Mouse (Mus musculus) adrenal gland, postnatal 25 days (tissue): ENCODE measurements around the gene Kctd2. TPM values are rescaled to one million over a fixed set of nuclear protein-coding genes. Genes with fewer than 3 reads are reported as not detected.
A peak's percentile ranks its signal among the peaks of the same experiment; 100 is the strongest.
"Not testable (repeated sequence)": the region's sequence is repeated elsewhere in the genome, so short reads cannot be mapped to it uniquely, and the experiment has no call there.

Experiments used
- DNase-seq: peaks from one replicate; pipeline ENCODE4 v3.0.0; 2021; ENCODE audit warnings: mixed read lengths
- microRNA-seq, 2 experiments: library from miRNA; unstranded; fragments of <30 nt; microRNA quantifications; one replicate each; pipeline ENCODE4 v1.2.0; 2021
- total RNA-seq: library from RNA; stranded (reverse); gene quantifications from 2 replicates; pipeline ENCODE4 v1.2.3, GENCODE M21; 2021

The Kctd2 gene
- total RNA-seq, 1 experiment from 2014 or later = 72.4 TPM

DNA sequence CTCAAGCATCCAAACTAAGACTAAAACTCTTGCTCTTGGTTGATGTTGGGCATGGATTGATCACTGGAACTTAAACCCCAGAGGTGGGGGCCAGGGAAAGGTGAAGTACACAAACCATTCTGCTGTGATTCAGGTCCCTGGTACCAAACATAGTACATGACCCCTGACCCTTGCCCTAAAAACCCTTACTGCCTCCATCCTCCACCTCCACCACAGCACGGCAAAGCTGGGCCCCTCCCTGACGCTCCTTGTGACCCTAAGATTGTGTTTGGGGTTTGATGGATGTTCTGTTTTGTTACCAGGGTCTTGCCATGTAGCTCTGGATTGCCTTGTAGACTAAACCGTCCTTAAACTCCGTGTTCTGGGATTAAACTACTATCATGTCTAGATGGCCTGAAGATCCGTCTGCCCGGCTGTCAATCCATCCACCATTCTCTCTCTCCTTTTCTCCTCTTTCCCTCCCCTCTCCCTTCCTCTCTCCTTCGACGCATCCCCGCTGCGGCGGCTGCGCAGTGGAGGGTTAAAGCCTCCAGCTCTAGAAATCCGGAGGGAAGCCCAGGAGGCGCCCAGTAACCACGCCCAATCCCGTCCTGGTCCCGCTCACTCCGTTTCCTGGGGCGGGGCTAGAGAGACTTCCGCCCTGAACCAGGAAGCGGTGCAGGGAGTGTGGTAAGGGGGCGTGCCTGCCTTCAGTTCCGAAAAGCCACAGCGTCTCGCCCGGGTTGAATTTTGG lies 55.3 kb downstream of the Kctd2 start, which contains the start of gene Armc7:
Gene Armc7 (plus strand): TSS at position 643 of the 733 bp plus-strand sequence.
- DNase-seq = peak; percentile 93

DNA sequence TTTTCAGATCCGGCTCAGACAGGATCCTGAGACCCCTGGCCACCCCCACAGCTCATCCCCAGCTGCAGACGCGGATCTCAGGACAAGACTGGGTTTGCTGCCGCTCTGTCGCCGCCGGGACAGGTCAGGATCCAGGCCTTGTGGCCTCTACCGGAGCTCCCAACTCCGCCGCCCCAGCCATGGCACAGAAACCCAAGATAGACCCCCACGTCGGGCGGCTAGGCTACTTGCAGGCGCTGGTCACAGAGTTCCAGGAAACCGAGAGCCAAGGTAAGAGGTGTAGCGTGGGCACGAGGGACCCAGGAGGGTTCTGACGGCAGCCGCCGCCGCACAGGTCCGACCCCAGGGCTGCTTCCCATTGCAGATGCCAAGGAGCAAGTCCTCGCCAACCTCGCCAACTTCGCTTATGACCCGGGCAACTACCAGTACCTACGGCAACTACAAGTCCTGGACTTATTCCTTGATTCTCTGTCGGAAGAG lies 55.9 kb downstream of the Kctd2 start:
- DNase-seq = no peak

DNA sequence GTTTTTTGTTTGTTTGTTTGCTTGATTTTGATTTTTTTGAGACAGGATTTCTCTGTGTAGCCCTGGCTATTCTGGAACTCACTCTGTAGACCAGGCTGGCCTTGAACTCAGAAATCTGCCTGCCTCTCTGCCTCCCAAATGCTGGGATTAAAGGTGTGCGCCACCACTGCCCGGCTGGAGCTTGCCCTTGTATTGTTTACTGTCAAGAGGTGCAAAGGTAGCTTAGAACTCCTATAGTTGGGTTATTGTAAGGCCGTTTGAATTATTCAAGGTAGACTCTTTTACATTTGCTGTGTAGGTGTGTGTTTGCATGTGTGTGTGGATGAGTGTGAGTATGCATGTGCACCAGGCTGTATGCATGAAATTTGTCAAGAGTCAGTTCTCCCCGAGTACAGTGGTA lies 56.7 kb downstream of the Kctd2 start:
- DNase-seq = not testable (repeated sequence)

DNA sequence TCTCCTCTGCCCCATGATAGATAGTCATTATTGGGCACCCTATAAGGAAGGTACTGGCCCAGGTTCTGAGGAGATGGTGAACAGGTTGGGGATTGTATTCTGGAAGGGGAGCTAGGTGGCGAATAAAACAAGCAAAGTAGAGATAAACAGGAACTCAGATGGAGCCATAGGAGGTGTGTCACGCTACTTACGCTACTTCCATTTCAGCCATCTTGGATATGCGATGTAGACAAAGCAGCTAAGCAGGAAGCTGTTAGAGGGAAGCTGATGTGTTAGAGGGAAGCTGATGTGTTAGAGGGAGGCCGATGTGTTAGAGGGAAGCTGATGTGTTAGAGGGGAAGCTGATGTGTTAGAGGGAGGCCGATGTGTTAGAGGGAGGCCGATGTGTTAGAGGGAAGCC lies 57.5 kb downstream of the Kctd2 start:
- not testable (repeated sequence) for DNase-seq

DNA sequence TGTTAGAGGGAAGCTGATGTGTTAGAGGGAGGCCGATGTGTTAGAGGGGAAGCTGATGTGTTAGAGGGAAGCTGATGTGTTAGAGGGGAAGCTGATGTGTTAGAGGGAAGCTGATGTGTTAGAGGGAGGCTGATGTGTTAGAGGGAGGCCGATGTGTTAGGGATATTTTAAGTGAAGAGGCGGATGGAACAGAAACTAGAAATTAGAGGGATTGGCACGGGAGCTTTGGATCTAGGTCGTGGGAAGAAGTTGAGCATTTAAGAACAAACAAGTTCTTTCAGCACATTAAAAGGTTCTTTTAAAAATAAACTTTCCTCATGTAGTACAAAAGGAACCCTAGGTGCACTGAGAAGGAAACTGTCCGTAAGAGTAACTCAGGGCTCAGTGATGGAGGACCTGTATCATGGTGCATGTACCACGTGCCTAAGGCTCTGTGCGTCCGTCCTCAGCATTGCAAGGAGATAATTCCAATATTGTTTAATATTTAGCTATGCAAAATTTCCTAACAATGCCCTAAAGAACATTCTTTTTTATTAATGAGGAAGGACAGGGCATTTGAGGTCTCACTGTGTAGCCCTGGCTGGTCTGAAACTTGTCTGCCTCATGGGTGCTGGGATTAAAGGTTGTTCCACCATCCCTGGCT lies 58.5 kb downstream of the Kctd2 start:
- DNase-seq = no peak

Small RNAs within 50 kb of the gene (microRNA-seq; reads per million reads assigned to microRNA genes)
- 0 reads per million in 2 experiments for gene Mir3968

Other genes with a start within 250 kb of the Kctd2 start
- gene Tmem104, start 232.6 kb upstream of the Kctd2 start, total RNA-seq = 19.9 and 22.3 TPM in 2 replicates
- gene Nat9, start 232.3 kb upstream of the Kctd2 start, total RNA-seq = 37.3 and 38.1 TPM in 2 replicates
- 2.5 and 3.5 TPM in 2 replicates for gene Grin2c, start 152.9 kb upstream of the Kctd2 start, total RNA-seq
- 1,338 and 1,408 TPM in 2 replicates for gene Fdxr, start 143.1 kb upstream of the Kctd2 start, total RNA-seq
- gene Fads6, start 122.5 kb upstream of the Kctd2 start, total RNA-seq = 75.5 and 93.9 TPM in 2 replicates
- not detected in 2 replicates for gene Otop2, start 113.0 kb upstream of the Kctd2 start, total RNA-seq
- 0.62 and 0.79 TPM in 2 replicates for gene Ush1g, start 98.1 kb upstream of the Kctd2 start, total RNA-seq
- gene Otop3, start 85.4 kb upstream of the Kctd2 start, total RNA-seq = not detected in 2 replicates
- gene Hid1, start 52.4 kb upstream of the Kctd2 start, total RNA-seq = 13.2 and 14.8 TPM in 2 replicates
- 59.1 and 82.5 TPM in 2 replicates for gene Cdr2l, start 38.2 kb upstream of the Kctd2 start, total RNA-seq
- 140 and 153 TPM in 2 replicates for gene Mrpl58, start 16.4 kb upstream of the Kctd2 start, total RNA-seq
- 518 and 521 TPM in 2 replicates for gene Atp5h, start 166 bp upstream of the Kctd2 start, total RNA-seq
- 0.21 TPM in 1 of 2 replicates, not detected in the other for gene Trim80, start 20.4 kb downstream of the Kctd2 start, total RNA-seq
- gene Slc16a5, start 42.3 kb downstream of the Kctd2 start, total RNA-seq = not detected in 2 replicates
- 11.4 and 11.5 TPM in 2 replicates for gene Armc7, start 55.5 kb downstream of the Kctd2 start, total RNA-seq
- gene Nt5c, start 71.7 kb downstream of the Kctd2 start, total RNA-seq = 131 and 151 TPM in 2 replicates
- 91.7 and 92.8 TPM in 2 replicates for gene Jpt1, start 94.3 kb downstream of the Kctd2 start, total RNA-seq
- 254 and 263 TPM in 2 replicates for gene Sumo2, start 116.1 kb downstream of the Kctd2 start, total RNA-seq
- gene Nup85, start 144.3 kb downstream of the Kctd2 start, total RNA-seq = 54.0 and 60.7 TPM in 2 replicates
- 89.3 and 99.8 TPM in 2 replicates for gene Mrps7, start 183.8 kb downstream of the Kctd2 start, total RNA-seq
- 25.4 and 31.1 TPM in 2 replicates for gene Gga3, start 183.9 kb downstream of the Kctd2 start, total RNA-seq
- gene Mif4gd, start 192.8 kb downstream of the Kctd2 start, total RNA-seq = 135 and 205 TPM in 2 replicates
- 107 and 114 TPM in 2 replicates for gene Slc25a19, start 208.2 kb downstream of the Kctd2 start, total RNA-seq